Mouse (Mus musculus) mesoderm, embryonic 11.5 days (tissue): Measurements from ENCODE around the gene Shtn1.

ENCODE experiments used
- DNase-seq: peaks from one replicate; pipeline ENCODE4 v3.0.0-alpha.2; 2012; ENCODE audit warnings: low read depth, low spot score

Shtn1 gene

DNA sequence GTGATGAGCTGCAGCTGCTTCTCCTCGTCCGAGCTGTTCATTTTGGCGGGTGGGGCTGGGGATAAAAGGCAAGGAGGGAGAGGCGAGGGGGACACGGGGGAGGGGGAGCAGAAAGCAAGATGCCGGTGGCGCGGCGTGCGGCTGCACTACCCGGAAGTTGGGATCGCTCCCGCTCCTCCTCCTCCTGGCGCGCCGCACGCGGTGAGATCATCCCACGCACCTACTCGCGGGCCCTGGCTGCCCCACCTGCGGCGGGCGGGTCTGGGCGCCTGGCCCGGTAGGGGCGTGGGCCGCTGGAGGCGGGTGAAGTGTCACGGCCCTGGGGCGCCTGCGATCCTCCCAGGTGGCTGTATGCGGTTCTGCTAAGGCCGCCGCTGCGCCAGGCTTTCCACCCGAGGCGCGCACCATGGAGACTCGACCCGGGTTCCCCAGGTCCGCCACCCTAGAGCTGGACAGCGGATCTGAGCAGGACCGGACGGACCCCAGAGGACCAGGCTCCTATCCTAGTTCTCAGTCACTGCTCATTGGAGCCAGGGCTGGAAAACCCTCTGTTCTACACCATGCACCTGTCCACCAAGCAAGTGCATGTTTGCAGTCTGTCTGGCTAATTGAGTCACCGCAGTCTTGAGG lies at the start of gene Shtn1:
Gene Shtn1 (minus strand): TSS at position 629 of the 630 bp plus-strand sequence.
- peak; percentile 28 for DNase-seq

DNA sequence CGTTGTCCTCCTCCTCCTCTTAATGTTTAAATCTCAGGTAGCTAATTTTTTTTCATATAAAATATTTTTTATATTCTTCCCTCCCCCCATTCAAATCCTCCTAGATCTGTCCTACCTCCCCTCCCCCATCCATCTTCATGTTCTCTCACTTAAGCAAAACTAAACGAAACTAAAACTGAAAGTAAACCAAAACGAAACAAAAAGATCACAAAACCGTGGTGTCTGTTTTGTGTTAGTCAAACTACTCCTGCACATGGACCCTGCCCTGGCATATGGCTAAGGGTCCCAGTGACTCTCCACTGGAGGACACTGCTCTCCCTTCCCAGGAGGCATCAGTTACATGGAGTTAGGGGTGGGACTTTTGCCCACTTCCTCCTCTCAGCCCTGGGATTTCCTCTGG lies 38.3 kb upstream of the Shtn1 start:
- DNase-seq, result no peak

DNA sequence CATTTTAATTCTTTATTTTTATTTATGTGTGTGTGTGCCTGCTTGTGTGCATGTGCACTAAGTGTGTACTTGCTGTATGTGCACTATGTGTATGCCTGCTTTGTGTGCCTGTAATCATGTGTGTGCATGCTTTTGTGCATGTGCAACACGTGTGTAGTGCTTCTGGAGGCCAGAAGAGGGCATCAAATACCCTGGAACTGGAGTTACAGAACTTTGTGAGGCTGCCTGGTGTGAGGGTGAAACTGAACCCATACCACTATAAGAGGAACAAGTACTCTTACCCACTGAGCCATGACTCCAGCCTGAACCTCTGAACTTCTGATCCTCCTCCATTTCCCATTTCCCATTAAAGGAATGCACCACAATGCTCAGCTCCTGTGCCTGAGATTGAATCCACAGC lies 34.0 kb upstream of the Shtn1 start:
- DNase-seq, result no peak

DNA sequence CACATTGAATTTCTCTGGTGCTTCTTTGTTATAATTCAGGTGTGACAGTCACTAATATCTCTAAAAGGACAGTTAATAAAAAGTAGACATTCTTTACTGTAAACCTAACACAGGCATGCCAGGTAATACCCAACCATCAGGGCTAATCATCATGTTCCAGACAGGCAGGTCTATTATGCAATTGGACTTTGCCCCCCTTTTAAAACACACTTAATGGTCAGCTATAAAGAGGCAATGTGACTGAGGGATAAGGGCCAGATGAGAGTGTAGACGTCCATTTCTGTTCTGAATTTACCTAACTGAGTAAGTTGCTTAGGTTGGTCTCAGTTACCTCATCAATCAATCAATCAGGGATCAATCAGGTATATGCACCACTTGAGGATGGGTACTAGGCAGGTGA lies 22.4 kb upstream of the Shtn1 start:
- DNase-seq, result no peak

DNA sequence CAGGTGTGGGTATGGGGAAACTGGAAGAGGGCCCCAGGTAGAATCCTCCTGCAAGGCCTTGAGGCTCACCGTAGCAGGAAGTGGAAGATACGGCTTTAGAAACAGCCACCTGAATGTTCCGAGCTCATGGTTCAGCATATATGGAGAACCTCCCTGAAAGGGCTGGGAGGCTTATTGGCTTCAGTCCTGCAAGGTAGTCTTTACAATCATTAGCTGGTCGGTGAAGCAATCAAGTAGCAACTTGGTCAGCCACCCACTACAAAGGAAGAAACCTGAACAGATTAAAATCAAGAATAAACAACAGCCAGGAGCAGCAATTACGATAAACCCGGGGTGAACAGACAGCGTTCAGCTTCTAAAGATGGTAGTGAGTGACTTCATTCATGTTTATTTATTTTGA lies 16.4 kb upstream of the Shtn1 start:
- DNase-seq, result no peak

DNA sequence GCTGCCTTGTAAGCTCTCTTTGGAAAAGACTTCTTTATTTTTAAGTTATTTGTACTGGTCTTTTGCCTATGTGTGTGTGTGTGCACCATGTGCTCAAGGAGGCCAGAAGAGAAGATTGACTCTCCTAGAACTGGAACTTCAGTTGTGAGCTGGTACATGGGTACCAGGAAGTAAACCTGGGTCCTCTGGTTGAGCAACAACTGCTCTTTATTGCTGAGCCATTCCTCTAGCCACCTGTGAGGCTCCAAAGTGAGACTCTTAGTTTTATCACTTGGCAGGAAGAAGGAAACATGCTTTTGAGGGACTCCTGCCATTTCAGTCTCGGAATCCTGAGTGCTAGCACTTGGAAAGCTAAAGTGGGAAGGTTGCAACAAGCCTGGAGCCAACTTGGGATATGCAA lies 14.4 kb upstream of the Shtn1 start:
- DNase-seq, result no peak

DNA sequence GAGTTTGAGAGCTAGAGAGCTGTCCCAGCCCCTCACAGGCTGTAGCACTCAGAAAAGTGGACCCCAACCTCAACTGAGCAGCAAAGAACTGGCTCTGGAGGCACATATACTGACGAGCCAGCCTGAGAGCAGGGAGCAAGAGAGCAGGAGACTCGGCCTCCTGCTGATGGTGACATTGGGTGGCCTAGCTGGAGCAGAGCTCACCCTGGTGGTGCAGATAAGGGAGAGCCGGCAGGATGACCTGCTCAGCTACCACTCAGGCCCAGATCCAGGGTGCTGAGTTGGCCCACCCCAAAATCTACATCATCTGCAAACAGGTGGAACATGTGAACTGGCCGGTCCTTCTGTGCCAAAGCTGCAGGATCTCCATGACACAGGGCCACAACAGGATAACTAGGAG lies 8.4 kb upstream of the Shtn1 start:
- DNase-seq, result no peak

DNA sequence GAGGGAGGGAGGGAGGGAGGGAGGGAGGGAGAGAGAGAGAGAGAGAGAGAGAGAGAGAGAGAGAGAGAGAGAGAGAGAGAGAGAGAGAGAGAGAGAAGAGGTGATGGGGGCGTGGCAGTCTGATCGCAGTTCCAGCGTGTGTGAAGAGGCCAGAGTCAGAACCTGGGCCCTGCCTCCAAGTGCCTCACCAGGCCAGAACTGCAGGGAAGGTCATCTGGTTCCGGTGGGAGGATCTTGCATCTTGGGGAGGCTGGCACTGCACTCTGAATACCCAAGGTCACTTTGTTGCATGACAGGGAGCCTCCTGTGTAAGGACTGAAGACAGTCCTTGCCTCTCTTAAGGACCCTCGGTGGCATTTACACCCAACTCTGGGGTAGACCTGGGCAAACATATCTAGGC lies 231 bp upstream of the Shtn1 start:
- DNase-seq, result no peak

DNA sequence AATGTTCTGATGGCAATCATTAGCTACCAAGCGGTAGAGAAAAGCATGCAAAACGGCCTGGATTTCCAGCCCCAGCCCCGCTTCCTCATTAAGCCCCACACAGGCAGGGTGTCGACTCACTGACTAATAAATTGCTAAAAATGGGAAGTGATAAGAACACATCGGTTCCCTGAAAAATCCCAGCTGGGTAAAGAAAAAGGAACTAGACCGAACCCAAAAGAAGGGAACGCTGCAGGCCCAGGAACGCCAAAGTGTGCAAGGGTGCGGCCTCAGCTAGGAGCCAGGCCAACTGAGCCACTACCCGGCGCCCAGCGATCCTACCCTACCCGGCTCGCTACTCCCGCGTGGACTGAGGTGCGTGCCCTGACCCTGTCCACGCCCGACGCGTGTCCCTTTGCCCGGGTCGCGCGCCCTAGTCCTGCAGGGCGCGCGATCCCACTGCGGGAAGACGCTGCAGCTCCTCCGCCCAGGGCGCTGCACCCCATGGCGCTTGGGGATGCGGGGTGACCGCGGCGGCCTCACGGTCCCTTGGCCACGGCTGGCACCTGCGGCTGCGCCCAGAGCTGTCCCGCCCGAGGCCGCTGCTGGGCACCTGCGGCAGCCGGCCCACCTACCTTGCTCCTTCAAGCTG lies 944 bp downstream of the Shtn1 start:
- DNase-seq, result no peak

DNA sequence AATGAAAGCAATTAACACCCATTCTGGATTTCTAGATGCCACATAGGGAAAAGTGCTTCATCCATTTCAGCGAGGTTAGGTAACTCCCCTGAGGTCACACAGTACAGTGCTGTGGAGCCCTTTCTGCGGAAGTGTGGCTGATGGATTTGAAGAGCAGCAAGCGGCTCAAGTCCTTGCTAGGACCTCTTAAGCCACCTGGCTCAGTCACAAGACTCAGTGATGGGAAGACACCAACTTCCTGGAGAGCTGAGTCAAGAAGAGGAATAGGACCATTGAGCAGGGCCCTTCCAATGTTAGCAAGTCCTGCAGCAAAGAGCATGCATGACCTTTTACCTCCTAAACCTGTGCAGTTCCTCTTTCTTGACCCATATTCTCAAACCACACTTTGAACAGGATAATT lies 1.5 kb downstream of the Shtn1 start:
- DNase-seq, result no peak

DNA sequence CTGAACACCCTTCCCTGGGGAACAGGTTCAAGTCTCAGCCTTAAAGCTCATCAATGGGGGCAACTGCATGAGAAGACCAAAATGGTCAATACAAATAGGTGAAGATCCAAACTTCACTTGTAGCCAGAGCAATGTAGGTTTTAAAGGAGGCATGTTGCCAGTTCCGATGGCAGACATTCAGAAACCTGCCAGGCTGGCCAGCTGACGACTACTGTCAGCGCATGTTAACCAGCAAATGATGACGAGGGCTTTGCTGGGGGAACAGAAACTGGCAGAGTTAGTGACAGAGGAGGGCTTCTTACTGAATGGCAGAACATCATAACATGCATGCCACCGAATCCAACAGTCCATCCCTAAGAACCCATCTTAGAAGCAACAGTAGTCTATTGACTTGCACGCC lies 2.9 kb downstream of the Shtn1 start:
- no peak for DNase-seq

DNA sequence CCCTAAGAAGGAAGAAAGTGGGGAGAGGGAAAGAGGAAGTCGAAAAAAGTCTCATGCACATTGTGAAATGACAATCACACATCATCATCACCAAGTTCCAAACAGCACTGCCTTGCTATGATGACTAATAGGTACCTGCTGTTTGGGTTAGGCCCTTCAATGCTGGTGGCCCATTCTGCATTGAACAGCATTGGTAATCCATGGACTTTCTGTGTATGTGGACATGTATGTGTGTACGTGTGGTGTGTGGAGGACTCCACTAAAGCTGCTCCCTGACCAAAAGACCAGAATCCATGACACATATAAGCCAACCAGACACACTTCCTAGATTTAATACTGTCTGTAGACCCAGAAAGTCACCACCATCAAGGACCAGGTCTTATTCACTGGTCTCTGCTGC lies 3.9 kb downstream of the Shtn1 start:
- DNase-seq, result no peak

DNA sequence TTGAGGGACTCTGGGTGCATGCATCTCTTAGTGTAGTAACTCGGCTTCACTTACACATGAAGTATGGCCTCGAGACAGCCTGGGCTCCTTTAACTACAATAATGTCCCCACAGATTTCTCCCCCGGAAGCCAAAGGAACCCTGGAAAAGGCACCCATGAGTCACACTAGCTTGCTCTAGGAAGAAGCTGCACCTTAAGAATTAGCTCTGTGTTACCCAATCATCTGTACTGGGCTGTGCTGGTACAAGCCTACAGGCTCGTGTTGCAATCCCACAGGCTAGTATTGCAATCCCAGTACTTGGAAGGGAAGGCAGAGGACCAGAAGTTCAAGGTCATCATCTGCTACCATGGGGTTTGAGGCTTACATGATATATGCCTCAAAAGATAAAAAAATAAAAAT lies 4.5 kb downstream of the Shtn1 start:
- no peak for DNase-seq

DNA sequence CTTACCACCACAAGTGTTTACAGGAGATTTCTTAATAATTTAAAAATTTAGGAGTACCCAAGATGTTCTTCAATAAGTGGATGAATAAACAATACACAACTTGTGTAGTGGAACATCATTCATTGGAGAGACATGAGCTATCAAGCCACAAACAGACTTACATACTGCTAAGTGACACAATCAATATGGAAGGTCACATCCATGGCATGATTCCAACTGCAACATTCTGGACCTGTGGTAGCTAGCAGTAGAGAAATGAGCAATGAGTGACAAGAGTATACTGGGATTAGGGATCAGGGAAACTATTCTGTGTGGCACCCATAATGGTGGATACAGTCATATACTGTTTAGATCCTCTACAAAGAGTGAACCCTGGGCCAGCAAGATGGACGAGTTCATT lies 8.2 kb downstream of the Shtn1 start:
- DNase-seq, result no peak

DNA sequence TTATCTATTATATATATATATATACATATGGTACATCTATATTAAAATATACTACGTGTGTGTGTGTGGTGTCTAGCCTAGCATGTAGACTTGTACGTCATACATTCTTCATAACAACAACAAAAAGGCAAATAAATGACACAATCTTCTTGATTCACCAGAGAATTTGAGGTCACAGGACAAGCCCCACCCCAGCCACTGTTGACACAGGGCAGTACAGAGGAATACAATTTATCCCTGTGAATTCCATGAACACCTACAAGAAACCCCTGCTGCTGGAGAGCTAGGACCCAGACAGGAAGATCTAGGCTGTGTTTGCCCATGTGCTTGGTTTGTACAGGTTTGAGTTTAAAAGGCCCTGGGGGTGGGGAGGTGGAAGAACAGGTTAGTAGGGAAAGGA lies 9.2 kb downstream of the Shtn1 start:
- no peak for DNase-seq

DNA sequence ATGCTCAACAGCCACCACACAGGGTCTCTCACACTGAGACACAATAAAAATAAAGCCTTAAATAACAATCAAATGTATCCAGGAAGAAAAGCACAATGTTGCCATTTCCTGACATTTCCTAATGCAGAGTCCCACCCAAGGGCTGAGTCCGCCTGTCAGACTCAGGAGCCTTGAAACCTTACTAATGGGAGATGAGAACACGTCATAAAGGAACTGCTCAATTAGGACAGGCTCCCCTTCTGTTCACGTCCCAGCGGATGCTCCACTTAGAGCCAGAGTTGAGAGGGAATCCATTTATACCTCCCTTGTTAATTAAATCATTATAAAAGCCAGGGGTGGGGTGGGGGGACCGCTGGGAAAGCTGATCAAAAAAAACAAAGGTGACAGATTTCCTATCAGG lies 9.8 kb downstream of the Shtn1 start:
- DNase-seq, result no peak

DNA sequence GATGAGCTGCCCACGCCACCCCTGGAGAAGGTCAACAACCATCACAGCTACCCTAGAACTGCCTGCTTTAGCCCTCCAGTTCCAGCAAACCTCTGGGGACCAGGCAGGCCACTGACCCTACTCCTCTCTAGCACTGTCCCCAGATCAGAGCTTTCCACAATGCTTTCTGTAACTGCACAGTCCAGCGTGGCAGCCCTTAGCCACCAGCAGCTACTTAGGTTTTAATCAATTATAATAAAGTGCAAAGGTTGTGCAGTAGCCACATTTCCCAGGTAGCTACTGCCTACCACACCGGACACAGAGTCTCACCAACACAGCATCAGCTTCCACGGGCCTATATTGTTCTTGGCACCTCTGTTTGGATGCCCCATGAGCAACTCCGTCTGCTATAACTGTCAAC lies 11.3 kb downstream of the Shtn1 start:
- DNase-seq, result no peak

DNA sequence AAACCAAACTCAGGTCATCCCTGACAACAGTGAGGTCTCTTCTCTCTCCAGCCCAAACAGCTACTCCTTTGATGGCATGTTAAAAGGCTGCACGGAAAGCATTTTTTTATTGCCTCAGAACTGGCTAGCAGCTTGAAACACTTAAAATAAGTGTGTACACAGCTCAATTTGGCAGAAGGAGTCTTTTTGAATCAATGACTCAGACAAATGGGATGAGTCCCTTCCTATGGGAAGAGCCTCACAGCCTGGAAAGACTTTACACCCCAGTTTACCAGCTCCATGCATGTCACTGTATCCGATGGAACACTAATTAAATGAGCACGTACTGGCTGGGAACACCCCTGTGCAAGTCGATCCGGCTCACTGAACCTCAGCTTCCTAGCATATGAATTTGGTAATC lies 12.3 kb downstream of the Shtn1 start:
- DNase-seq, result no peak

DNA sequence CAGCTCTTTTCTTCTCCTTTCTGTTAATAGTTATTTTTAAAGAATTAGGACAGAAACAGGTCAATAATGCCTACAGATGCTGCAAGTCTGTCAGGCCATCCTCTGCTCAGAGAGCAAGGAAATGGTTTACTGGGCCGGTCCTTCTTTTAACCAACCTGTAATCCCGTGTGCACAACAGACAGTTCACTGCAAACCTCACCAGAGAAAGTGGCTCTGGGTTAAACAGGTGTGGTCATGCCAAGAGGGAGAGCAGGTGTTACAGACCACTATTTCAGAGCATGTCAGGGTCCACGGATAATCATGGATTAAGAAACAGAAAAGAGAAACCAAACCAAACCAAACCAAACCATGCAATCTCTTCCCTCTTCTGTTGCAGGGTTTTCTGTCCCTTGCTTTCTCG lies 17.8 kb downstream of the Shtn1 start:
- no peak for DNase-seq

DNA sequence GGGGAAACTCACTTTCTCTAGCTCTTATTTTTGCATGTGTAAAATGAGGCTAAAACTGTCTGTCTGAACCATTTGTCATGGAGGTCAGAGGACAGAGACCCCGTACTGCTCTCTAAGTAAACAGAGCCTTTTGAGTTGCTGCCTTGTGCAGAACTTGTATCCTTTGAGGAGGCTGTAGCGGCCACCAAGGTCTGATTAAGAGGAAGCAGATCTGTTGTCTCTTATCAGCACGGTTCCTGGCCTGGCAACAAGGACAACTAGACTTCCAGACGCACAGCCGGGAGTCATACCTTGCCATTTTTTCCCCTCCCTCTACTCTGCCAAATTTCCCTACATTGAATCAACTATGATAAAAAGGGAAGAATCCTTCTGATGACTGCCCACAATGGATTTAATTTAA lies 18.5 kb downstream of the Shtn1 start:
- no peak for DNase-seq

DNA sequence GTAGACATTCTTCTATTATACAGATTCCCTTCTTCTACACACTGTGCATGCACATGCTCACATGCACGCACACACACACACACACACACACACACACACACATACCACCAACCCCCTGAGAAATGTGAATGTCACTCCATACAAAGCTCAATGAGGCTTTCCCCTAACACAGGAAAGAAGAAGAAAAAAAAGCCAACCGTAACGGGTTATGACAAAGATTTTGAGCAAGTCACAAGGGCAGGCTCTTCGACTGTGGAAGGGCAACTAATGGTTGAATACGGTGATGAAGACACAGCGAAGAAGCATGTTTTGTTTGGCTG lies 21.3 kb downstream of the Shtn1 start:
- DNase-seq, result no peak

DNA sequence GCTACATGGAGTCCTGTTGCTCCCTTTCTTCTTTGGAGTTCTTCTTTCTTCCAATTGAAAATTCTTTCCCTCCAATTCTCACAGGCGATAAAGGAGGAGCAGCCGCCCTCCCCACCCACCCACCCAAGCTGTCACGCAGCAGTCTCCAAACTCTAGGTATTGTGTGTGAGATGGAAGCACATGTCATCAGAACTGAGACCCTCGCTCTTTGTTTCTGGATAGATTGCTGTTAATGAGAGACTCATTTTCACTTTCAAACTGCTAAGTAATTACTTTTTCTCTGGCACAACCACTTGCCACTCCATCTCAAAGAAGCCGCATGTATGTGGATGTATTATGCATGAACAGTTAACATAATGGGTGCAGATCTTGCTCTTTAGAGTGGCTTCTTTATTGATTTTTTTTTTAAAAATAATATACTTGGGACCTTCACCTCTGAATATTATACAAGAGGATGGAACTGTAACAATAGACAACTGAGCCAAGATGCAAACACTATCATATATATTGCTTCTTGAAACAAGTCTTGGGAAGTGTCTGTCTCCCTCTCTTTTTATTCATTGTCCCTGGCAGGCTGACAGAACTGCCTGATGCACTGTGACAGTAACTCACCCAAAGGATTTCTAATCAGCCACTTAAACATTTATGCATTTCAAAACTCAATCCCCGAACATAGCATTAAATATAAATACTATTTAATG lies 21.8 kb downstream of the Shtn1 start:
- DNase-seq, result no peak

DNA sequence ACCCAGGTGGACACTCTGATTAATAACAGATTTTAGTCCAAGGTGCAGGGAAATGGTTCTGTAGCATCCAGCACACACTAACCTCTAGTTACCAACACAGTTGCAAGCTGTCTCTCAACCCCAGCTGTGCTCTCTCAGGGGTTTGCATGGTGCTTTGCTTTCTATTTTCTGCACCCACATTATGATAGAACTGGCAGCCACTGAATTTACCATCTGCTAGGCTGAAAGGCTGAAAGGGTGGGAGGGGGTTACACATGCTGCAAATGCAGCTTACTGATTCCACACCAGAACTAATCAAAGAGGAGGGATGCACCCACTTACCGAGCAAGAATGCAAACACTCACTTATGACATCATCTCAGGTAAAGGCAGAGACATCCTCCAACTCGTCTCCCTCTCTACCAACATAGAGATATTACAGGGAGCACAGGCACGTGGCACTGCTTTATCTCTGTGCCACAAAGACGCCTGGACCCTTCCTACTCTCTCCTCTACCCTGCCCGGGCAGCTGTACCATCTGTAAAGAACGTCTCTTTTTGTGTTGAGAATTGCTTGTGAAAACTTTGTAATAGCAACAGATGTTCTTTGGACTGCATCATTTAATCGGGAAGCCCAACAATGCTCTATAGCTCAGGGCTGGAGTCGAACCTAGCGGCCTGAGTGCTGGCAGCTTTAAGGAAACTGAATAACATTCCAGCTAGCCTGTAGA lies 23.0 kb downstream of the Shtn1 start:
- DNase-seq, result no peak
